Mouse (Mus musculus) liver, embryonic 14.5 days (tissue): ENCODE data around the gene Ptpn21. TPM values are rescaled to one million over a fixed set of nuclear protein-coding genes. Genes with fewer than 3 reads are reported as not detected.

Source experiments
- ATAC-seq: fragments of 200-750 bp; cut with Nextera tagmentation; 2 replicates; pipeline ENCODE4 v1.8.0; 2017; ENCODE audit warnings: moderate number of reproducible peaks, mild to moderate bottlenecking, moderate library complexity; ENCODE audit not compliant: insufficient read depth
- DNase-seq, 3 experiments: peaks; one replicate each; pipeline ENCODE4 v3.0.0-alpha.2; 2012 to 2013; ENCODE audit warnings: low read depth in 3 of 3, low spot score in 3 of 3
- H3K27ac ChIP-seq: fragments of 300-500 bp; sonication (generic); 2 replicates; pipeline ENCODE4 v1.5.1; 2014; ENCODE audit warnings: moderate library complexity, mild to moderate bottlenecking, control low read depth, inconsistent platforms
- H3K27me3 ChIP-seq: fragments of 300-500 bp; sonication (generic); 2 replicates; pipeline ENCODE4 v1.6.1; 2014; ENCODE audit warnings: mild to moderate bottlenecking, low read length, moderate library complexity; ENCODE audit not compliant: control insufficient read depth, insufficient read depth
- H3K36me3 ChIP-seq: fragments of 300-500 bp; sonication (generic); replicated peaks from 2 replicates; pipeline ENCODE4 v1.6.1; 2014; ENCODE audit warnings: low read depth; ENCODE audit not compliant: control insufficient read depth, insufficient read depth
- H3K4me1 ChIP-seq, 2 experiments: fragments of 200-500 bp in 1 of 2; fragments of 300-500 bp in 1 of 2; sonication (generic) in 1 of 2; replicated peaks; 2 replicates each; pipeline ENCODE4 v1.6.1; 2012 to 2014; ENCODE audit warnings: antibody characterized with exemption in 1 of 2, inconsistent platforms in 1 of 2, low read length in 1 of 2; ENCODE audit not compliant: control insufficient read depth in 2 of 2, insufficient read depth in 2 of 2
- H3K4me2 ChIP-seq: fragments of 300-500 bp; sonication (generic); 2 replicates; pipeline ENCODE4 v1.6.1; 2014; ENCODE audit warnings: low read depth, mild to moderate bottlenecking, control low read depth, moderate library complexity
- H3K4me3 ChIP-seq, 2 experiments: fragments of 200-500 bp in 1 of 2; fragments of 300-500 bp in 1 of 2; sonication (generic) in 1 of 2; 2 replicates each; pipeline ENCODE4 v1.5.1; 2012 to 2014; ENCODE audit warnings: low read depth in 2 of 2, low read length in 2 of 2, mild to moderate bottlenecking in 2 of 2, control low read depth in 1 of 2, inconsistent platforms in 1 of 2, moderate library complexity in 1 of 2; ENCODE audit not compliant: insufficient read depth in 1 of 2
- H3K9ac ChIP-seq: fragments of 300-500 bp; sonication (generic); replicated peaks from 2 replicates; pipeline ENCODE4 v1.6.1; 2014; ENCODE audit warnings: mild to moderate bottlenecking, control low read depth, moderate library complexity
- H3K9me3 ChIP-seq: fragments of 300-500 bp; sonication (generic); 2 replicates; pipeline ENCODE4 v1.6.1; 2016; ENCODE audit warnings: low read length, mixed read lengths; ENCODE audit not compliant: control insufficient read depth
- CTCF ChIP-seq: IDR thresholded peaks from 2 replicates; pipeline ENCODE4 v1.5.1; 2016; ENCODE audit warnings: antibody characterized with exemption, low read depth, control low read depth
- EP300 ChIP-seq: IDR thresholded peaks from 2 replicates; pipeline ENCODE4 v1.6.1; 2016; ENCODE audit warnings: antibody characterized with exemption, low read depth
- WGBS: fragments of 180-500 bp; shearing (Covaris S2); extraction: QIAGEN DNeasy Blood & Tissue Kit; methylation state at CpG from one replicate; pipeline ENCODE4 v1.1.7; 2014; ENCODE audit not compliant: insufficient replicate concordance; 5-methylcytosine and 5-hydroxymethylcytosine counted together
- polyA plus RNA-seq, 2 experiments: library from polyadenylated mRNA; depleted of rRNA in 1 of 2; stranded (reverse) in 1 of 2; unstranded in 1 of 2; fragments of >200 nt; fragmentation: Nextera tagmentation in 1 of 2; extraction: Ambion mirVana in 1 of 2; gene quantifications; 2 replicates each; pipeline versions ENCODE4 v1.2.1 to v1.2.3; 2012 to 2014

Ptpn21 gene
- polyA plus RNA-seq, 2 experiments: 1.9 to 2.3 TPM

DNA sequence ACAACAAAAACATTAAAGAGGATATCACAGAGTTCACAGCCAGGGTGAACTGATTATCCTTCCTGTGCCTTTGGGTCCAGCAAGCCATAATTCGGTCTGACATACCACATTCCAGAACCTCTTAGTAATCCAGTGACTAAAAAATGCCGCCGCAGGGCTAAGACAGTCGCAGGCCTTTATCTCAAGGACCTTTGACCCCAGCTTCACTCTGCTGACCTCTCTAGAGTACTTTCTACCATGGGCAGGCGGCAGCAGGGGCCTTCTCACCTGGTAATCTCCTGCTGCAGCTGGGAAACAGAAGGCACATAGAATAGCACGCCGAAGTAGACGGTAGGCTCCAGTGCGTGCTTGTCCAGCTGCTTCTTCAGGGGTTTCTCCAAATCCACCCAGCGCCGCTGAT is 22.4 kb downstream of the Ptpn21 start:
- 67% methylated on average over 11 of the region's 11 CpGs for WGBS
- no peak for DNase-seq
- H3K4me3 ChIP-seq: no peak overlapping the region
- no peaks in the 10 kb centered on the region for H3K9me3 ChIP-seq
- H3K9ac ChIP-seq: no peak overlapping the region
- peak; percentile 40; the same call in 1 of the 2 replicates for ATAC-seq
- no peaks in the 10 kb centered on the region for H3K36me3 ChIP-seq
- TF ChIP-seq CTCF: no peak
- TF ChIP-seq EP300: no peak
- peaks cover 0 to 5% of the 10 kb centered on the region in 2 experiments; a peak in 1 of 4 replicates for H3K4me1 ChIP-seq
- no peaks in the 10 kb centered on the region for H3K27me3 ChIP-seq
- no peak overlapping the region for H3K4me2 ChIP-seq
- H3K27ac ChIP-seq: no peak overlapping the region

DNA sequence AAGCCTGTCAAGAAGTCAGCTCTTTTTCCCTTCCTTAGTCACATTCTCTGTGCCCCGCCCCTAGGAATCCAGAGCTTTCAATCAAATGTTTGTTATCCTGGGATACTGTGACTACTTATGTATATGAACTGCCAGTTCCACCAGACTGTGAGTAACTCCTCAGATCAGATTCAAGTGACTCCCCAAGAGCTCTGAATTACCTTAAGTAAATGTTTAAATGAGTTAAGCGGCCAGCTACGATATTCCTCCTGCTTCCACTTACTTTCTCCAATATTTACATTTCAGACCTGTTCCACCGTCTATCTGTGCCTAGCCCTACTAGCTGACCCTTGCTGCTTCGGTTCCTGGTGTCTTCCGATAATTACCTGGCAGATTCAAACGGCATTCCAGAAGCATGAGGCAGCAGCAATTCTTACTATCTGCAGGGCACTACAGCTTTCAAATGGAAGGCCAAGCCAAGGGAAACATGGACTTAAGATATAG is 23.5 kb downstream of the Ptpn21 start:
- Histone ChIP-seq H3K4me1 (peaks cover 0 to 5% of the 10 kb centered on the region in 2 experiments; a peak in 1 of 4 replicates), H3K9me3 (no peaks in the 10 kb centered on the region), H3K36me3 (no peaks in the 10 kb centered on the region), H3K27me3 (no peaks in the 10 kb centered on the region), H3K4me3 (no peak overlapping the region), H3K27ac (no peak overlapping the region), H3K9ac (no peak overlapping the region), H3K4me2 (no peak overlapping the region)
- no peak for TF ChIP-seq EP300
- no peak for TF ChIP-seq CTCF
- ATAC-seq (no peak), DNase-seq (no peak)
- whole genome bisulfite sequencing: 58% methylated on average over 7 of the region's 7 CpGs

- Histone ChIP-seq H3K9ac (no peak overlapping the region), H3K9me3 (no peaks in the 10 kb centered on the region), H3K36me3 (no peaks in the 10 kb centered on the region), H3K27ac (no peak overlapping the region), H3K4me3 (no peak overlapping the region), H3K4me2 (no peak overlapping the region), H3K4me1 (peaks cover 0 to 5% of the 10 kb centered on the region in 2 experiments; a peak in 1 of 4 replicates), H3K27me3 (no peaks in the 10 kb centered on the region)
- ATAC-seq: no peak
- WGBS: 68% methylated on average over 6 of the region's 6 CpGs
- TF ChIP-seq EP300 (no peak), CTCF (no peak)
- no peak for DNase-seq
Measured at GRCm38 (mm10) chr12:98712819-98713218, 24.4 kb downstream of the Ptpn21 start.

DNA sequence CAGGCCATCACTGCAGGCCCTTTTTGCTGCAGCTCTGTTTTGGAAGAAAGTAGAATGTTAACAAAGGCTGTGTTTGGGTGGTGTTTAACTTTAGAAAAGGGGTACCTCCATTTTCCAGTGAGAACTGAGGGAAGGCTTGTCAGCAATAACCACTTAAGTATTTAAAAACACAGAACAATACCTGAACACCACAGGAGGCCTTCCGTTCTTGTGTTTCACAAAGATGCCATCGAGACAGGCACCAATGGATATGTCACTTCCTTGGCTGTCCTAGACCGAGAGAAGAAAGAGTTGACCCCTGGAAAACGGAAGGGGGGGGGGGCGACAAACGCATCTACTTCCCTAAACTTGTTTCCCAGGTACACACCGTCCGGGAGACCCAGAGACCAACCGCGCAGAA is 33.2 kb downstream of the Ptpn21 start:
- Histone ChIP-seq H3K9me3 (no peaks in the 10 kb centered on the region), H3K27ac (no peak overlapping the region), H3K36me3 (no peaks in the 10 kb centered on the region), H3K9ac (no peak overlapping the region), H3K27me3 (no peaks in the 10 kb centered on the region), H3K4me2 (no peak overlapping the region), H3K4me3 (no peak overlapping the region), H3K4me1 (no peaks in the 10 kb centered on the region)
- ATAC-seq: no peak
- 73% methylated on average over 10 of the region's 10 CpGs for WGBS
- no peak for DNase-seq
- no peak for TF ChIP-seq CTCF
- TF ChIP-seq EP300: no peak

- no peak overlapping the region for H3K9ac ChIP-seq
Measured at GRCm38 (mm10) chr12:98703554-98703953, 33.7 kb downstream of the Ptpn21 start.

More at GRCm38 (mm10) chr12:98703554-98703953, 33.7 kb downstream of the Ptpn21 start:
- TF ChIP-seq CTCF: no peak
- TF ChIP-seq EP300: no peak
- Histone ChIP-seq H3K4me3 (no peak overlapping the region), H3K9me3 (no peaks in the 10 kb centered on the region), H3K27ac (no peak overlapping the region), H3K36me3 (no peaks in the 10 kb centered on the region), H3K4me2 (no peak overlapping the region), H3K4me1 (no peaks in the 10 kb centered on the region), H3K27me3 (no peaks in the 10 kb centered on the region)
- DNase-seq: no peak
- no peak for ATAC-seq
- WGBS: 53% methylated on average over 2 of the region's 2 CpGs
